Mouse (Mus musculus): ENCODE measurements around the gene Cox8b.
"Not testable (repeated sequence)": the region's sequence is repeated elsewhere in the genome, so short reads cannot be mapped to it uniquely, and the experiment has no call there.

Cox8b gene

DNA sequence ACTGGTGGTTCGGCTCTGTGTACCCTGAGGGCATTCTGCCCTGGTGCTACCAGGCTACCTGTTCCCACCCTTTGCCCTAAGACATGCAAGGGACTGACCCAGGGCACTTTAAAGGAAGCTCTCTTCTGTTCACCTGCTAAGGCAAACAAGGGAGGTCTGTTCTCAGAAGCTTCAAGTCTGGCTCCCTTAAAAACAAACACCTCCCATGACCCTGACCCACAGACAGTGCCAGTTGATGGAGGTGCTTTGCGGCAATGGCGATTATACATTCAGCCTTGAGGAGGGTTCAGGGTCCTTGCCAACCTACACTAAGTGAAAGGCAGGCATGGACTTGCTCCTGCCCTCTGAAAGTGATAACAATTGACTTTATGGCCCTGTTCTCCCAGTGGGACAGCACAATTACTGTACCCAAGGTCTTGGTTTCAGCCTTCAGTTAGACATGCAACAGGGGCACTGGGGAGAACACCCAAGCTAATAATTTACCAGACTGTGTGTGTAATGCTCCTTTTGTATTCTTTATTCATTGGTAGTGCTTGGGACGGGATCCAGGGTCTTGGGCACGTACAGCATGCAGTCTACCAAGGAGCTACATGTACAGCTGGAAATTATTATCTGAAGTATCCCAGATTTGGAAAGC lies 12.7 kb upstream of the Cox8b start:
- no peak for DNase-seq (ENCODE audit: low spot score in 2 of 2)

GRCm38 (mm10) chr7:140912293-140912692 lies 12.0 kb upstream of the Cox8b start:
- DNase-seq (ENCODE audit: low spot score in 2 of 2): peak; percentile 40 to 41

DNA sequence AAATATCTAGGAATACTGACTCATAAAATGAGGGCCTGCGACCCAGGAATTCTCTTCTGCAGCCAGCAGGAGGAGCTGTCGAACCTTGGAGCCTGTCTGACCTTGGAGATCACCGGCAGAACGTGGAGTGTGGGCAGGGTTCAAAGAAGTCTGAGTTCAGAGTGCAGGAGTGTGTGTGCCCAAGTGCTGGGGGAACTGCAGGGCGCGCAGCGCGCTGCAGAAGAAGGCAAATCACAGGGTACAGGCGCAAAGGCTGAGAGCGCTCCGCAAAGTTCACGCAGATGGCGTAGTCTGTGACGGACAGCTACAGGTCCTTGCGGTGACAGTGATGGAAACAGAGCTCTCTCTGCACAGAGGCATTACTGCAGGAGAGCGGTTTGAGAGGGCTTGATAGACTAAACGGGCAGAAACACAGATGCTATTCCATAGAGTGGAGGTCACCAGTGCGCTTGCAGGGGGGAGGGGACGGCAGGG lies 8.4 kb upstream of the Cox8b start:
- DNase-seq (ENCODE audit: low spot score in 2 of 2): peak; percentile 64 to 68

- DNase-seq (ENCODE audit: low spot score in 2 of 2): no peak
Observed at GRCm38 (mm10) chr7:140908181-140908580, 7.9 kb upstream of the Cox8b start.

DNA sequence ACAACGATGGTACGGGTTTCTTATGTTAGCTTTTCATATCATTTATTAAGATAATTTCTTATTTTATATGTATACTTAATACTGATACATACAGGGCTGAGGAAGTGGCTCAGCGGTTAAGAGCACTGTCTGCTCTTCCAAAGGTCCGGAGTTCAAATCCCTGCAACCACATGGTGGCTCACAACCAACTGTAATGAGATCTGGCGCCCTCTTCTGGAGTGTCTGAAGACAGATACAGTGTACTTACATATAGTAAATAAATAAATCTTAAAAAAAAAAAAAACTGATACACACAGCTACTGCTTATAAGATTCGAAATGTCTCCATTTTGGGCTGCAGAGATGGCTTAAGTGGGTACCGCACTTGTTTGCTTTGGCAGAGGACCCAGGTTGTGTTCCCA lies 7.5 kb upstream of the Cox8b start:
- DNase-seq (ENCODE audit: low spot score in 2 of 2): no peak

DNA sequence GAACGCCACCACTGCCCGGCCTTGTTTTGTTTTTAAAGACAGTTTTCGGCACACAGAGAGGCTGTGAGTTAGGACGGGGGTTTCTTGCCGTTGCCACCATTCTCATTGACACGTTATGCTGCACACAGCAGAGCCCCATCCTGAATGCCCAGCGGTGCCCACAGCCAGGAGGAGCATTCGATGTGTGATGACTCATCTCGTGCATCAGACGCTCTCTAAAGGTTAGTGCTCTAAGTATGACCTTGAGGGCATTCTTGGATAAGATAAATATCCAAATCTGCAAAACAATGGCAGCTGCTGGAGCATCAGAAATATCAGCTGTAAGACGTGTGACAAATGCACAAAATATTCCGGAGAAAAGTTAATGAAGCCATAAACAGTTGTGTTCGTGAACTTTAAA lies 6.9 kb upstream of the Cox8b start:
- no peak for DNase-seq (ENCODE audit: low spot score in 2 of 2)

DNA sequence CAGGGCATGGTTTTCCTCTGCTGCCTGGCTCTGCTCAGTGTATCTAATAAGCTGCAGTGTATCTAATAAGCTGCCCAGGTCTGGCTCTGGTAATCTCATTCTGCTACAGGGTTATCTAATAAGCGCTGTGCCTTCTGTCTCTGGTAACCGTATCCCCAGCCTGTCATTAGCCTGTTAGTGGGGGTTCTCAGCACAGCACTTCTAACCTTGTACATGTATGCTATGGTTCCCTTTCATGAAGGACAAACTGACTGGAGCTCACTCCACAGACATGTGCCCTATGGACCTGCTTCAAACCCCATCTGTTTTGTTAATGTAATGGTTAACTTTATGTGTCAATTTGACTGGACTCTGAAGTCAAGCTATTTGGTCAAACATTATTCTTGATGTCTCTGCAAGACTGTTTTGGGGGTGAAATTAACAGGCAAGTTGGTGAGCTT lies 5.4 kb upstream of the Cox8b start:
- DNase-seq (ENCODE audit: low spot score in 2 of 2): no peak

DNA sequence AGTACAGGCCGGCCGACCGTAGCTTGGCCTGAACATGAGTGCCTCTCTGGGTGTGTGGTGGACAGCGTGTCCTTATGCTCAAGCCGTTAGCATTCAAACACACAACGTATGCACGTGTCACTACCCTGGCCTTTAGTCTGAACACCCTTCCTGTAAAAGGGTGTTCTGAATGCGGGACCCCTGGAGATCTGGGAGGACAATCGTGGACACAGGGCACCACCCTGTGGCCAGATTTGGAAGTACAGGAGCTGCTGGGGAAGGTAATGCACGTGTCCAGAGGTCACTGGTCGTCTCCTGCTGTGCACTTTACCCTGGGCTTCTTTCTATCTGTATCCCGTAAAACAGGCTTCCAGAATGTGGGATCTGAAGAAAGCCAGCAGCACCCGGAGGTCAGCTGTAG lies 3.0 kb upstream of the Cox8b start:
- DNase-seq (ENCODE audit: low spot score in 2 of 2): peak; percentile 72 to 75

- DNase-seq (ENCODE audit: low spot score in 2 of 2): no peak
Observed at GRCm38 (mm10) chr7:140902036-140902875, 2.0 kb upstream of the Cox8b start.

DNA sequence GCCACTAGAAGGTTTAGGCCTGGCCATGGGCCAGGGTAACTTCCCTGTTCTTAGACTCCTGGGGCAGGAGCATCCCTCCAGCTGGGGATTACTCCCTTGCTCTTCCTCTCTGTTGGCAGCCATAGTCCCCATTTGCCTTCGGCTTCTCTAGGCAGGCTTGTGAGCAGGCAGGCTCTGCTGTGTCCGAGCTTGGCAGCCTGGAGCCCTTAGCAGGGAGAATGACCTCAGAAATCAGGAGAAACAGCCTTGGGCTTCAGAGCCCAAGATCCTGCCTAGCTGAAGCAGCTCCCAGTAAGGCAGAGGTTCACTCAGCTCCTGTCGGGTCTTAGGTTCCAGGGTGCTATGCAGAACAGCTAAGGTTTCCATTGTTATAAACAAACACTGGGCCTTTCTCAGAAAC lies 1.1 kb downstream of the Cox8b start:
- no peak for DNase-seq (ENCODE audit: low spot score in 2 of 2)

DNA sequence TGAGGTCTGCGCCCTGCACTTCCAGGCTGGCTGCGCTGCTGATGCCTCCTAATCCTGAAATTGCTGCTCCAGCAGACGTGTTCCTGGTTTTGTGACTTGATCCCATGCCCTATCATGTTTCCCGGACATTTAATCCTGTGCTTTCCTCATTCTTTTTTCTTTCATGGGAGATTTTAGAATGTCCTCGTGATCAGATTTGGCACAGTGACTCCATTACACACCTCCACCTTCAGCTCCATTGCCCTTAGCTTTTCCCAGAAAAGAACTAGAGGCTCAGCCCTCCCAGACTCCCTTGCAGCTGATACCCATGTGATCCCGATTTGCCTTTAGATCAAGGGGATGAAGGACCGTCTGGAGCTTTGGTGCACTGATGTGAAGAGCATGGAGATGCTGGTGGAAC lies 2.4 kb downstream of the Cox8b start:
- no peak for DNase-seq (ENCODE audit: low spot score in 2 of 2)

DNA sequence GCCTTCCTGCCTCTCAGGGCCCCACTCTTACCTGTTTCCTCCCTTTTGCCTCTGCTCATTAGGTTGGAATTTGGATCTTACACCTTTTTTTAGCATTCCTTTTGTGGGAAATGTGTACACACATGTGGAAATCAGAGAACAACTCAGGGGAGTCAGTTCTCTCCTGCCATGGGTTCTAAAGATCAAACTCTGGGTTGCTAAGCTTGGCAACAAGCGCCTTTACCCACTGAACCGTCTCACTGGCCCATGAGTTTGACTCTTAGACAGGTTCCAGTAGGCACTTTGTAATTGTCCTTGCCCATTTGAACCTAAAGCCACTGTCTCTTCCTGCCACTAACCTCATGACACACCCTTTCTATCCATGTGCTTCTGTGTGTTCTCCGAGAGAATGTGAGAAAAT lies 5.6 kb downstream of the Cox8b start:
- no peak for DNase-seq (ENCODE audit: low spot score in 2 of 2)

DNA sequence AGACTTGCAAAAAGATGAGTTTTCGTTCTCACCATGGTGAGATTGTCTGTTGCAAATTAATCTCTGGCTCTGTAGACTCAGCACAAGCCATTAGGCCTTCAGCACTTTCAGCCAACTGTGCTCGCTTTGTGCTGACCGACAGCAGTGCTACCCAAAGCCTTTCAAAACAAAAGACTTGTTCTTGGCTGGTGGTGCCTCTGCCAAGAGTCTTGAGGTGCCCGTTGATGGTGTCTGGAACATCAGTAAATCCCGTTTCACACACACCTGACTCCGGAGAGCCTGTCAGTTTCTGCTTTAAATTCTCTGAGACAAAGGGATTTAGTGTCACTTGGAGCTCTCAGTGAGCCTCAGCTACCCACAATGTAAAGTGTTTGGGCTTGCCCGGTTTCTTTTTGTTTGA lies 6.2 kb downstream of the Cox8b start:
- DNase-seq (ENCODE audit: low spot score in 2 of 2): no peak

DNA sequence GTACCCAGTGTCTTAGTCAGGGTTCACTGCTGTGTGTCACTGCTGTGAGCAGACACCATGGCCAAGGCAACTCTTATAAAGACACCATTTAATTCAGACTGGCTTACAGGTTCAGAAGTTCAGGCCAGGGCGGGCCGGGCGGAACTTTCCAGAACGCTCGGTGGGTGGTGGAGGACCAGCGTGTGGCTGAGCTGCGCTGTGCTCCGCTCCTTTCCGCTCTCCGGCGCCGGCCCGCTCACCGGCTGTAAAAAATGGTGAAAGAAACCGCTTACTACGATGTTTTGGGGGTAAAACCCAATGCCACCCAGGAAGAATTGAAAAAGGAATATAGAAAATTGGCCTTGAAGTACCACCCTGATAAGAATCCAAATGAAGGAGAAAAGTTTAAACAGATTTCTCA lies 9.6 kb downstream of the Cox8b start:
- DNase-seq (ENCODE audit: low spot score in 2 of 2): not testable (repeated sequence)

DNA sequence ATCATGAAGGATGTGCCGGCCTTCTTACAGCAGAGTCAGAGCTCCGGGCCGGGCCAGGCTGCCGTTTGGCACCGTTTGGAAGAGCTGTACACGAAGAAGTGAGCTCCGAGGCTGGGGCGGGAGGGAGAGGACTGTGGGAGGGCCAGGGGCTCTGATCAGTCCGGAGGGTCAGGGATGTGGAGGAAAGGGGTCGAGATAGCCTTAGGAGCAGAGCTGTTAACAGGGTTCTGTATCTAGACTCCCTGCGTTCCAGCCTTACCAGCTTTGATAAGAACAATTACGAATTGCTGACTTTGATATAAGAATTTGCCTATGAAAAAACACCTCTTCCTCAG lies 17.8 kb downstream of the Cox8b start:
- no peak for DNase-seq (ENCODE audit: low spot score in 2 of 2)

GRCm38 (mm10) chr7:140881696-140882468 lies 18.4 kb downstream of the Cox8b start, which contains the start of the genes Psmd13 and Sirt3:
Psmd13 (plus strand) TSS chr7:140881968.
Sirt3 (minus strand) TSS chr7:140882309.
- peak; percentile 94 to 96 for DNase-seq (ENCODE audit: low spot score in 2 of 2)

DNA sequence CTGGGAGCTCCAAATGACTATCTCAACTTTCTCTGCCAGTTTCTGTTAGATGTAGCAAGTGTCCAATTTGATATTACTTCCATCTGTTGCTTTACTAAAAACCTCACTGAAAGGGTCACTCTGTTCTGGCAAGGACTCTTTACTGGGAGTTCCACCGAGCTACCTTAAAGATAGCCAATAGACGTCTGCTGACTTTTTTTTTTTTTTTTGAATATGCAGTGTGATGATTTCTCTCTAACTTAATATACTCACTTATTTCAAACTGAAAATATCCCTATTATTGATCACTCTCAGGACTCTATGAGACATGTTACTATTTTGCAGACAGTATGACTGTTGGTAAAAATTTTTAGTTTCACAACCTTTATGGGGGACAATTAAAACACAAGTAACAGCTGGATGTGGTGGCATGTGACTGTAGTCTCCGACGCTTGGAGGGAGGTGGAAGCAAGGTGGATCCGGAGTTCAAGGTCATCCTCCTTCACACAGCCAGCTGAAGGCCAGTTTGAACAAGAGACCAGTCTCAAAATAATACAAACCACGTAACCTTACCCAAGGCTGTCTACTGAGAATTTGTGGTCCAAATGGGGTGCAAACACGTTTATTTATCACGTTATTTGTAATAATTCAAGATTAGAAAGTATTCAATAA lies 19.3 kb downstream of the Cox8b start:
- DNase-seq (ENCODE audit: low spot score in 2 of 2): no peak

DNA sequence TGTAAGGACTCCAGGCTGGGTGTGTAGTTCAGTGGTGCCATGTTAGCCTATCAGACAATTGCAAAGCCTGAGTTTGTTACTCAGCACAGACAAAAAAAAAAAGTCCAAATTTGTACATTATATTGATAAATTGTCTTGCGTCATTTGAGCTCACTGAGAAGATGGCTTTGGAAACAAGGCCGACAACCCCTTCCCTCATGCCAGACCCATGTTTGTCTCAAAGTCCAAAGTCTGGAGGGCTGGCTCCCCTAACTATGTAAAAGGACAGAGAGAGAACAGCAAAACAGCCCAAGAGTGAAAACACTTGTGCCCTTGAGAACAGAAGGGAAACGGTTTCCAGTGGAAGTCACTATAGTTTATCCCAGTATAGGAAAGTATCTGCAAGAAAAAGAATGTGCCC lies 19.8 kb downstream of the Cox8b start:
- no peak for DNase-seq (ENCODE audit: low spot score in 2 of 2)

DNA sequence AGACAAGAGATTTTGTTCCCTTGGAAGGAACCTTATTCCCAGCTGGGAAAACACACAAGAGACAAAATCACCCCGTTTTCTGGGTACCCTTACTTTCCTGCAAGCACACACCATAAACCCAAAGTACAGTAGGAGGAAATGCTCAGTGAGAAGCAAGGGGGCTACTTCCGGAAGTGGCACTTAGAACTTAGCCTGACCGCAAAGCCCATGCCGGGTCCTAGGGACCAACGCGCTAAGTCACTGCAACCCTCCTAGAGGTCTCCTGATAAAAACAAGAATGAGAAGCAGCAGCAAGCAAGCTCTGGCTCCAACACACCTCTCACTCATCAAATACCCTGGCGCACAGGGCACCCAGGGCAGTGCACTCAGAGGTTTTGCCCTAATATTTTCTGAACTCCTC lies 20.9 kb downstream of the Cox8b start:
- DNase-seq (ENCODE audit: low spot score in 2 of 2): no peak

- DNase-seq (ENCODE audit: low spot score in 2 of 2): no peak
Observed at GRCm38 (mm10) chr7:140877364-140877763, 22.9 kb downstream of the Cox8b start.

DNA sequence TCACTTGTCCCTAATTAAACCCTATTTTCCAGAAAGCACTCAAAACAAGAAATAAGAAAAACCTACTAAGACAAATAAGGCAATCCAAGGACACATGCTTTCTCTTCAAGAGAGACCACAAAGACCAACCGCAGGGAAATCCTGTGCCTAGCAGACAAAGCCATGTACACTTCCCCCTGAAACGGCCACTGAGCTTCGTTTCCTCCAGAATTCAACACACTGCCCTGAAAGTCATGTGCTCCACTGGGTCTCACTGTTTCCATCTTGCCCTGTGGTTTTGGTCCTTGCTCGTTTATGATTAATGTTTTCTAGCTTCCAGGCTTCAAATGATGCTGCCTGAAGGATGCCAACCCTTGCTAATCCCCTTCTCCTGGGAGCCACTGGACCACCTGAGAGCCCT lies 26.0 kb downstream of the Cox8b start:
- DNase-seq (ENCODE audit: low spot score in 2 of 2): no peak

DNA sequence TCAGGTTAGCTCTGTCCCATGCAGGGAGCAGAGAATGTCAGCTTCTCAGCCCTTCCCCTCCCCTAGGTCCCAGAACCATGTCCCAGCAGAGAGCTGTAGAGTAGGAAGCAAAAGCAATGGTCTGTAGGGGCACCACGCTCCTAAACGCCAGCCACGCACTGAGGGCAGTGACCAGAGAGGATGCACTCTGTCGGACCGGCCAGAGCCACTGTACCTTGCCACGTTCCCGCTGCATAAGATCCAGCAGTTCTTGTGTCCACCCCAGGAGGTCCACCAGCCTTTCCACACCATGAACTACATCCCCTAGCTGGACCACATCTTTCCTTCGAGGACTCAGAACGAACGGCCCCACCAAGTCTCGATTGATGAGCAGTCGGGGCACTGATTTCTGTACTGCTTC lies 35.5 kb downstream of the Cox8b start:
- DNase-seq (ENCODE audit: low spot score in 2 of 2): no peak

Measured in frontal cortex, postnatal 36 days (tissue).